ENCODE assay signal across 7 mouse cellular contexts in the genomic region with DNA sequence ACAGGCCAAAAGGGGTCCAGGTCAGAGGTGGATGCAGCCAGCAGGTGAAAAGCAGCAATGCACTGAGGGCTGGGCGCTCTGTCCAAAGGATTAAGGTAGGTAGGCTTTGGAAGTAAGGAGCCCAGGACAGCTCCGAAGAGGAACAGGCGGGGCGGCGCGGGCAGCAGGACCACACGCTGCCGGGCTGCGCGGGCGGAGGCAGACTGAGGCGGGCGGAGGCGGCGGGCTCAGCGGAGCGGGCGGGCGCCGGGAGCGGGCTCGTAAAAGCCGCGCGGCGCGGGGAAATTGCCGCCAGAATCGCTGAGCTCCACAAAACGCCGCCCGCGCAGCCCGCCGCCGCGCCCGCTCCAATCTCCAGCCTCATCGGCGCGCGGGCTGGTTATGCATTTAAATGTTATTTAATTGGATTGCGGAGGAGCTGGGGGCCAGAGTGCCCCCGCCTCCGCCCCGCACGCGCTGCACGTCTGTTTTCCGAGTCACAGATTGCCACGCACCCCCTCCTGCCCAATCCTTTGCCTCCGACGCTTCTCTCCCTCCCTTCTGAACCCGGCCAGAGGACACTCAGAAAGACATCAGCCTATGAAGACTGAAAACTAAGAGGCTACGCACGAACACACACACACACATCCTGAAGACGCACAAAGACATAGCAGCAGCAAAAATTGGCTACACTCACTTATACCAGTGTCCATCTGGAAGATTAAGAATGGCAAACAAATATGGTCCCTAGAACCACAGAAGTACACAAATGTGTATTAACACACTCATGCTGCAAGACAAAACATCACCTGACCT. TPM values are rescaled to one million over a fixed set of nuclear protein-coding genes. Genes with fewer than 3 reads are reported as not detected.
A peak's percentile ranks its signal among the peaks of the same experiment; 100 is the strongest.
DNase-seq lines count a peak whose midpoint lies in the region; ATAC-seq and TF ChIP-seq lines count a peak whose summit lies in the region.

No protein-coding gene starts in this region.

- WGBS in hindbrain, embryonic 13.5 days = under 1% methylated on average over 57 of the region's 57 CpGs
- under 1% methylated on average over 51 of the region's 57 CpGs for WGBS in midbrain, embryonic 16.5 days

- H3K36me3 ChIP-seq in E14TG2a.4 (ENCODE audit: insufficient read depth, low read length) = no peaks in the 10 kb centered on the region
- no peaks in the 10 kb centered on the region for H3K36me3 ChIP-seq in G1E (replicated peaks)
- no peaks in the 10 kb centered on the region for H3K36me3 ChIP-seq in hindbrain, embryonic 13.5 days
- H3K36me3 ChIP-seq in midbrain, embryonic 16.5 days (ENCODE audit: control insufficient read depth, insufficient read depth, low read length) = no peaks in the 10 kb centered on the region

- peak overlapping the region; percentile 69 for H3K4me2 ChIP-seq in hindbrain, embryonic 13.5 days
- peak overlapping the region; percentile 53 for H3K4me2 ChIP-seq in midbrain, embryonic 16.5 days (ENCODE audit: low read length)

- H3K9me3 ChIP-seq in E14TG2a.4 (ENCODE audit: low read length) (peaks cover under 1% of the 10 kb centered on the region; the same call in 1 of the 2 replicates), G1E (replicated peaks) (no peaks in the 10 kb centered on the region)
- no peaks in the 10 kb centered on the region for H3K9me3 ChIP-seq in hindbrain, embryonic 13.5 days
- H3K9me3 ChIP-seq in midbrain, embryonic 16.5 days (replicated peaks; ENCODE audit: control insufficient read depth, low read length, poor library complexity, severe bottlenecking) = no peaks in the 10 kb centered on the region

- no peak for ATAC-seq in G1E (ENCODE audit: extremely low read depth, insufficient number of reproducible peaks, low FRiP score, poor library complexity, severe bottlenecking)
- ATAC-seq in hindbrain, embryonic 13.5 days (ENCODE audit: low FRiP score) = peak; percentile 72
- peak; percentile 81 for ATAC-seq in midbrain, embryonic 16.5 days

- no peak for DNase-seq in G1E (ENCODE audit: low spot score)
- peak; percentile 81 for DNase-seq in embryo, embryonic 11 days
- DNase-seq in left cerebral cortex, postnatal 10 days (ENCODE audit: extremely low spot score in 1 of 2, low spot score in 2 of 2) = peak; percentile 46 to 71
- no peak for DNase-seq in c-Kit-positive CD71-positive TER-119-positive erythroid progenitor cells, embryonic 14.5 days (ENCODE audit: low spot score)

- H3K4me1 ChIP-seq in E14TG2a.4 (replicated peaks; ENCODE audit: low read depth, low read length) (peaks cover 28% of the 10 kb centered on the region), G1E (ENCODE audit: insufficient read depth, low read depth, low read length) (peaks cover 16% of the 10 kb centered on the region)
- peaks cover 30% of the 10 kb centered on the region for H3K4me1 ChIP-seq in hindbrain, embryonic 13.5 days (replicated peaks)
- H3K4me1 ChIP-seq in midbrain, embryonic 16.5 days (ENCODE audit: control insufficient read depth, insufficient read depth, low read length) = peaks cover 8% of the 10 kb centered on the region

- no peak for TF ChIP-seq CTCF in E14TG2a.4 (conservative IDR thresholded peaks at IDR 0.05; ENCODE audit: low read length)
- no peak for TF ChIP-seq CTCF in G1E (IDR thresholded peaks at IDR 0.05; ENCODE audit: low read depth, low read length)

- intact Hi-C loops in left cerebral cortex, postnatal 10 days (cut with DNase I) = no loop called here

- peak overlapping the region; percentile 75 for H3K9ac ChIP-seq in hindbrain, embryonic 13.5 days
- H3K9ac ChIP-seq in midbrain, embryonic 16.5 days (ENCODE audit: low read depth, low read length) = peak overlapping the region; percentile 38

- H3K27me3 ChIP-seq in E14TG2a.4 (ENCODE audit: insufficient read depth, low read length) (peaks cover 71% of the 10 kb centered on the region), G1E (ENCODE audit: insufficient read depth, low read length) (peaks cover 66% of the 10 kb centered on the region)
- H3K27me3 ChIP-seq in hindbrain, embryonic 13.5 days = peaks cover 38% of the 10 kb centered on the region
- H3K27me3 ChIP-seq in midbrain, embryonic 16.5 days (ENCODE audit: control insufficient read depth, insufficient read depth, low read depth, low read length) = peaks cover 13% of the 10 kb centered on the region

- H3K27ac ChIP-seq in hindbrain, embryonic 13.5 days = peak overlapping the region; percentile 94
- peak overlapping the region; percentile 12 for H3K27ac ChIP-seq in midbrain, embryonic 16.5 days (ENCODE audit: low read length)

- peak overlapping the region; percentile 80 for H3K4me3 ChIP-seq in E14TG2a.4 (replicated peaks; ENCODE audit: low read length)
- H3K4me3 ChIP-seq in G1E (ENCODE audit: low read depth, low read length) = peak overlapping the region; percentile 53; the same call in 1 of the 2 replicates
- H3K4me3 ChIP-seq in hindbrain, embryonic 13.5 days = peak overlapping the region; percentile 42
- H3K4me3 ChIP-seq in midbrain, embryonic 16.5 days (ENCODE audit: low read depth, low read length) = peak overlapping the region; percentile 43

RNA-seq across cellular contexts. Expression of gene Smug1, which starts 20.1 kb away (rescaled TPM):
- total RNA-seq in G1E (2014; fragmentation: Nextera tagmentation) (7.8 and 10.6 TPM in 2 replicates), G1E (2017) (9.0 and 11.3 TPM in 2 replicates)
- polyA plus RNA-seq in G1E (2012) = 3.6 and 5.0 TPM in 2 replicates
- 40.7 and 41.2 TPM in 2 replicates for polyA plus RNA-seq in hindbrain, embryonic 13.5 days (2015; fragmentation: Nextera tagmentation; extraction: Ambion mirVana)
- total RNA-seq in left cerebral cortex, postnatal 10 days (2021) = 10 to 100 TPM; 17.5 to 18.2 TPM
- polyA plus RNA-seq in midbrain, embryonic 16.5 days (2015; fragmentation: Nextera tagmentation; extraction: Ambion mirVana) = 24.3 and 25.5 TPM in 2 replicates

Comparison
In these comparisons a context has a peak if more than half of its experiments do, and no peak if none do; other contexts are left out.
1. DNase-seq: peak in embryo, embryonic 11 days (single experiment) and left cerebral cortex, postnatal 10 days (2 of 2); none in G1E (single experiment) and c-Kit-positive CD71-positive TER-119-positive erythroid progenitor cells, embryonic 14.5 days (single experiment).
2. Peak in every context shown above with its lines, with median percentiles within 50 percentile points of each other: H3K4me3 ChIP-seq.